Mouse (Mus musculus): ENCODE results near the gene Caln1.

- no peak for TF ChIP-seq CTCF (IDR thresholded peaks at IDR 0.05)
- TF ChIP-seq EP300 (IDR thresholded peaks at IDR 0.05), result no peak
Measured at GRCm38 (mm10) chr5:130553916-130554315, 184.7 kb downstream of the Caln1 start.
